Mouse (Mus musculus) stomach, embryonic 16.5 days (tissue): Measurements from ENCODE around the gene Igfals. TPM values are rescaled to one million over a fixed set of nuclear protein-coding genes. Genes with fewer than 3 reads are reported as not detected.

ENCODE experiments used
- ATAC-seq: fragments of 200-750 bp; cut with Nextera tagmentation; 2 replicates; pipeline ENCODE4 v1.8.0; 2017; ENCODE audit warnings: moderate number of reproducible peaks, moderate TSS enrichment; ENCODE audit not compliant: insufficient read depth, low FRiP score
- H3K27ac ChIP-seq: fragments of 300-500 bp; sonication (generic); 2 replicates; pipeline ENCODE4 v1.5.1; 2014; ENCODE audit warnings: low read length
- H3K27me3 ChIP-seq: fragments of 300-500 bp; sonication (generic); 2 replicates; pipeline ENCODE4 v1.6.1; 2014; ENCODE audit warnings: low read length, control low read depth, mixed read lengths; ENCODE audit not compliant: control insufficient read depth, insufficient read depth
- H3K36me3 ChIP-seq: fragments of 300-500 bp; sonication (generic); 2 replicates; pipeline ENCODE4 v1.6.1; 2014; ENCODE audit warnings: low read length; ENCODE audit not compliant: control insufficient read depth, insufficient read depth
- H3K4me1 ChIP-seq: fragments of 300-500 bp; sonication (generic); 2 replicates; pipeline ENCODE4 v1.6.1; 2014; ENCODE audit warnings: low read length, control low read depth, mixed read lengths; ENCODE audit not compliant: control insufficient read depth, insufficient read depth
- H3K4me2 ChIP-seq: fragments of 300-500 bp; sonication (generic); 2 replicates; pipeline ENCODE4 v1.6.1; 2014; ENCODE audit warnings: low read depth, low read length, mixed read lengths
- H3K4me3 ChIP-seq: fragments of 300-500 bp; sonication (generic); replicated peaks from 2 replicates; pipeline ENCODE4 v1.5.1; 2014; ENCODE audit warnings: mild to moderate bottlenecking, low read length
- H3K9ac ChIP-seq: fragments of 300-500 bp; sonication (generic); 2 replicates; pipeline ENCODE4 v1.6.1; 2014; ENCODE audit warnings: low read length
- H3K9me3 ChIP-seq: fragments of 300-500 bp; sonication (generic); replicated peaks from 2 replicates; pipeline ENCODE4 v1.6.1; 2016; ENCODE audit warnings: low read length, control low read depth; ENCODE audit not compliant: control insufficient read depth
- WGBS: fragments of 180-500 bp; shearing (Covaris S2); extraction: QIAGEN DNeasy Blood & Tissue Kit; methylation state at CpG from one replicate; pipeline ENCODE4 v1.1.7; 2014; 5-methylcytosine and 5-hydroxymethylcytosine counted together
- polyA plus RNA-seq: library from polyadenylated mRNA; unstranded; fragments of >200 nt; fragmentation: Nextera tagmentation; extraction: Ambion mirVana; gene quantifications from 2 replicates; pipeline ENCODE4 v1.2.1, GENCODE M21; 2015

Igfals gene
- polyA plus RNA-seq, 1 experiment from 2014 or later: 3.7 TPM

DNA sequence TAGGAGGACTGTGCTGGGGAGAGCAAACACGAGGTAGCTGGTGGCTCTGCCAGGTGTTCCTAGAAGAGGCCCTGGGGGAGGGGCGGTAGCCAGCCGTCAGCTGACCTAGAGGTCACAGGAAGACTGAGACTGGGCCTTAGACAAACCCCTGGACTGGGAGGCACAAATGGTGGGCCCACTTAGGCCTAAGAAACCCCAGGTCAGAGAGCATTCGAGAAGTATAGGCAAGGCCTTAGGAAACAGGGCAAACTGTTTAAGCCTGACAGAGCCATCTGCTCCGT lies 12.3 kb downstream of the Igfals start:
- peaks cover 6% of the 10 kb centered on the region; the same call in 1 of the 2 replicates for H3K4me1 ChIP-seq
- 16% methylated on average over 5 of the region's 5 CpGs for WGBS
- peak overlapping the region; percentile 66 for H3K9ac ChIP-seq
- no peaks in the 10 kb centered on the region for H3K27me3 ChIP-seq
- H3K4me2 ChIP-seq: peak overlapping the region; percentile 44
- H3K27ac ChIP-seq: peak overlapping the region; percentile 46
- no peaks in the 10 kb centered on the region for H3K9me3 ChIP-seq
- peak overlapping the region; percentile 16 for H3K4me3 ChIP-seq
- H3K36me3 ChIP-seq: no peaks in the 10 kb centered on the region
- ATAC-seq: peak; percentile 73

DNA sequence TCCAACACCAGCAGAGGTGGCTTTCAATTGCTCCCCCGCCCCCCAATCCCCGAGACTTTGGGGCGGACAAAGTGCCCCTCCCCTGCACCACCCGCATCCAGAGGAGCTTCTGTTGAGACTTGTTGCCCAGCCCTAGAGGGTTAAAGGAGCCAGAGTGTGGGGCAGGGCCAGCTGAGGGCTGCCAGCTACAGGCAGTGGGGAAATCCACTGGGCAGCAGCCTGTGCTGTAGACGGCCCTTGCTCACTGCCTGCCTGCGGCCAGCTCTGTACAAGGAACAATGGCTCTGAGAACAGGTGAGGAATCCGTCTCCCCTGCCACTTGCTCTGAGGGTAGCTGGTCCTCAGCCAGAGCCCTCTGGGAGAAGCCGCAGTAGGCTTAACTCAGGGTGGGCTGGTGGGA lies 12.7 kb downstream of the Igfals start:
- H3K9me3 ChIP-seq: no peaks in the 10 kb centered on the region
- H3K4me2 ChIP-seq: peak overlapping the region; percentile 44; the same call in 1 of the 2 replicates
- H3K27ac ChIP-seq: peak overlapping the region; percentile 46; the same call in 1 of the 2 replicates
- WGBS: 65% methylated on average over 8 of the region's 8 CpGs
- no peaks in the 10 kb centered on the region for H3K36me3 ChIP-seq
- H3K9ac ChIP-seq: peak overlapping the region; percentile 66
- peaks cover 6% of the 10 kb centered on the region; the same call in 1 of the 2 replicates for H3K4me1 ChIP-seq
- peak; percentile 18; the same call in 1 of the 2 replicates for ATAC-seq
- no peaks in the 10 kb centered on the region for H3K27me3 ChIP-seq
- H3K4me3 ChIP-seq: peak overlapping the region; percentile 3; the same call in 1 of the 2 replicates

- WGBS: 45% methylated on average over 7 of the region's 7 CpGs
- Histone ChIP-seq H3K27ac (no peak overlapping the region), H3K9me3 (no peaks in the 10 kb centered on the region), H3K27me3 (no peaks in the 10 kb centered on the region), H3K4me2 (no peak overlapping the region), H3K4me1 (peaks cover 12% of the 10 kb centered on the region), H3K9ac (no peak overlapping the region), H3K4me3 (no peak overlapping the region), H3K36me3 (no peaks in the 10 kb centered on the region; the same call in 1 of the 2 replicates)
- no peak for ATAC-seq
These were observed 16.1 kb downstream of the Igfals start for GRCm38 (mm10) chr17:24881738-24882440.

GRCm38 (mm10) chr17:24884391-24884790 lies 18.6 kb downstream of the Igfals start:
- WGBS: 84% methylated on average over 6 of the region's 6 CpGs
- no peaks in the 10 kb centered on the region for H3K9me3 ChIP-seq
- no peak overlapping the region for H3K4me3 ChIP-seq
- H3K9ac ChIP-seq: no peak overlapping the region
- no peak overlapping the region for H3K4me2 ChIP-seq
- H3K27ac ChIP-seq: no peak overlapping the region
- no peaks in the 10 kb centered on the region for H3K27me3 ChIP-seq
- no peak for ATAC-seq
- H3K36me3 ChIP-seq: no peaks in the 10 kb centered on the region; the same call in 1 of the 2 replicates
- peaks cover 18% of the 10 kb centered on the region for H3K4me1 ChIP-seq

DNA sequence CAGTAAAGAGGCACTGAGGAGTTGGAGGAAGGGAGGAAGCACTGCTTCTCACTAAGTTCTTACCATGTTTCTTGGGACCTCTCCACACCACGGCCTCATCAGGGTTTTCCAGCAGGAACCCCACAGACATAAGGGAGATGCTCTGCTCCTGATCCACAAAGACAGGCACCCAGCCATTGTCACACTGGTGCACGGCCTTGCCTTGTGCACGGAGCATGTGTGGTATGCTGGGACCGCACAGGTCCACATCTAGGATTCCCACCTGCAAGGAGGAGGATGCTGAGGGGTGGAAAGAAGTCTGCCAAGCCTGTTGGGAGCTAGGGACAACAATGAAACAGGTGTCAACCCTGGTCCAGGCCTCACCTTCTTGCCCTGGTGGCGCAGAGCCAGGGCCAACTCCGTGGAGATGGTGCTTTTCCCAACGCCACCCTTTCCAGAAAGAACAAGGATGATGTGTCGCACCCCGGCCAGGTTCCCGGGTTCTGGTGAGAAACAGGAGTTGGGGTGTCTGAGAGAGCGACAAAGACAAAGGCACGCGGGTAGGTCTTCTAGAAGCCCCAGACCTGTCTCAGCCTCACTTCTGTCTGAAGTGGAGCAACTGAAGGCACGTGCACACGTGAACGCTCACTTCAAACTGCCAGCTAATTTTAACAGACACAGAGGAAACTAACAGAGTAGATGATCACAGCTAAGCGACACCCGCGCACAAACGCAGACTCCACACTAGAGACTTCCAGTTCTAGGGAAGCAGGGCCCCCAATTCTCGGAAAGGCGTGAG lies 19.7 kb downstream of the Igfals start:
- peak overlapping the region; percentile 81 for H3K4me3 ChIP-seq
- peak overlapping the region; percentile 63 for H3K4me2 ChIP-seq
- peaks cover 18% of the 10 kb centered on the region for H3K4me1 ChIP-seq
- no peaks in the 10 kb centered on the region for H3K27me3 ChIP-seq
- H3K36me3 ChIP-seq: no peaks in the 10 kb centered on the region; the same call in 1 of the 2 replicates
- no peak for ATAC-seq
- WGBS: 21% methylated on average over 22 of the region's 22 CpGs
- no peaks in the 10 kb centered on the region for H3K9me3 ChIP-seq
- H3K27ac ChIP-seq: no peak overlapping the region
- H3K9ac ChIP-seq: peak overlapping the region; percentile 71

GRCm38 (mm10) chr17:24886134-24886931 lies 20.5 kb downstream of the Igfals start, which contains the start of the genes Nubp2 and Spsb3:
Gene Nubp2, minus strand, starts transcription at chr17:24886349.
Gene Spsb3, plus strand, starts transcription at chr17:24886643.
- Histone ChIP-seq H3K9me3 (no peaks in the 10 kb centered on the region), H3K4me3 (peak within 1 kb of the TSS; percentile 94), H3K27ac (peak within 1 kb of the TSS; percentile 64), H3K4me1 (peaks cover 18% of the 10 kb centered on the region), H3K4me2 (peak within 1 kb of the TSS; percentile 98), H3K36me3 (peaks cover 8% of the 10 kb centered on the region; the same call in 1 of the 2 replicates), H3K27me3 (no peaks in the 10 kb centered on the region), H3K9ac (peak within 1 kb of the TSS; percentile 90)
- ATAC-seq: peak; percentile 97
- WGBS: under 1% methylated on average over 69 of the region's 69 CpGs

DNA sequence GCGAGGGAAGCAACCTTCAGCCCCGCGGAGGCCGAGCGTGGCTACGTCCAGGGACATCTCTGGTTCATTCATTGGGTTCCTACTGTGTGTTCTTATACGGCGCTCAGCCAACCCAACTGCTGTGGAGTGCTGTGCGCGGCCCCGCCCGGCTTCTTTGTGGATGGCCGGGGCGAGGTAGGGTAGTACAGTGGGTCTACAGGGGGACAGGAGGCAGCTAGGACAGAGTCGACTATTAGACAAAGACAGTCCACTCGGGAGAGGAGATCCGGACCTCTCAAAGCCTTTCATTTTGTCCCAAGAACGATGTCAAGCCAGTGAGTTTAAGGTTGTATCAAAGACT lies 21.1 kb downstream of the Igfals start:
- H3K27me3 ChIP-seq: no peaks in the 10 kb centered on the region
- H3K9me3 ChIP-seq: no peaks in the 10 kb centered on the region
- H3K27ac ChIP-seq: peak overlapping the region; percentile 64
- H3K4me3 ChIP-seq: peak overlapping the region; percentile 94
- H3K4me1 ChIP-seq: peaks cover 18% of the 10 kb centered on the region
- H3K36me3 ChIP-seq: peaks cover 8% of the 10 kb centered on the region; the same call in 1 of the 2 replicates
- peak overlapping the region; percentile 98 for H3K4me2 ChIP-seq
- 1% methylated on average over 18 of the region's 18 CpGs for WGBS
- ATAC-seq: peak; percentile 6; the same call in 1 of the 2 replicates
- peak overlapping the region; percentile 90 for H3K9ac ChIP-seq

DNA sequence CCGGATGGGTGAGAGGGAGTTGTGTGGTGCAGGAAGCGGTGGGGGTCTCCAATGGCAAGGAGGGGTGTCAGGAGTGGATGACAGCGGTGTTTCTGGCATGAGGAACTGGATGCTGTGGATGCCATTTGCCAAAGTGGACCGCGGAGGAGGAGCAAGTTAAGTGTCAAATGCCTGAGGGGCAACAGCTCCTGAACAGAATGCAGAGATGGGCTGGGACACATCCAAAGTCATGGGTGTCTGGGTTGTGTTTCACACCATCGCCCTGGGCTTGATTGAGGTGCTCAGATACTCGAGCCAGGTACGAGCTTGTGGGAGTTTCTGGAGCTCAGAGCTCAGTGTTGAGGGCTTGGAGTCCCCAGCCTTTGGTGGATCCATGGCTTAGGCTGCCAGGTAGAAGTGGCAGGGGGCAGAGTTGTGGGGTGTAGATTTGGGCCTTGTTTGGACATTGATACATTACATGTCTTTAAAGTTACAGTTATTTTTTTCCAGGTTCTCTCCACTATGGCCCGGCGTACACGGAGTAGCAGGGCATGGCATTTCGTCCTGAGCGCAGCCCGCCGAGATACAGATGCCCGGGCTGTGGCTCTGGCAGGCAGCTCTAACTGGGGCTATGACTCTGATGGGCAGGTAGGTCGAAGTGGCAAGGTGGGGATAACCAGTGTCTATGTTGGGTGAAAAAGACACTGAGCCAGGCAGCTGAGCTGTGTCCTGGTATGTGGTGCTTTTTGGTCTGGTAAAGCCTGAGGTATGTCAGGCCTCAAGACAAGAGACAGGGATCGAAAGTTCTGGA lies 21.7 kb downstream of the Igfals start:
- H3K9me3 ChIP-seq: no peaks in the 10 kb centered on the region
- no peaks in the 10 kb centered on the region for H3K27me3 ChIP-seq
- no peak overlapping the region for H3K27ac ChIP-seq
- H3K36me3 ChIP-seq: peaks cover 8% of the 10 kb centered on the region; the same call in 1 of the 2 replicates
- H3K4me3 ChIP-seq: peak overlapping the region; percentile 94
- WGBS: 60% methylated on average over 18 of the region's 18 CpGs
- peak overlapping the region; percentile 98 for H3K4me2 ChIP-seq
- ATAC-seq: no peak
- peaks cover 18% of the 10 kb centered on the region for H3K4me1 ChIP-seq
- peak overlapping the region; percentile 90 for H3K9ac ChIP-seq
